Mouse (Mus musculus): ENCODE measurements around the gene Ppp1r12a.

DNA sequence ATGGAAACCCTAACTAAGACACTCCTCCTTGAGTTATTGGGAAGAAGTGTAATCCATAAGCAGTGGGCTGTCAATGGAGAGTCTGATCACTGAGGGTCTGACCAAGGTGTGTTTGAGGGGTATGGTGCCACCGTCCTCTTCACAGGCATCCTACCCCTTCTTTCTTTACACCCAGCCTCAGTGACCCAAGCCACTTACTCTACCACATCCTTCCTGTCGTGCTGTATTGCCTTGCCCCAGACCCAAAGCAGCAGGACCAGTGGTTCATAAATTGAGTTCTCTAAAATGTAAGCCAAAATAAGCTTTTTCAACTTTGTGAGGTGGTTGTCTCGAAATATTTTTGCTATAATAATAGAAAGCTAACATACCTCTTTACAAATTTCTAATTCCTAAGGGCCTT, 22.2 kb upstream of the Ppp1r12a start:
- no peak for TF ChIP-seq MAFK (IDR thresholded peaks at IDR 0.05; ENCODE audit: insufficient read depth, low read depth, low read length)
- TF ChIP-seq HCFC1 (IDR thresholded peaks at IDR 0.05; ENCODE audit: borderline replicate concordance, insufficient read depth, low read length), result no peak
- no peak for TF ChIP-seq CHD2 (IDR thresholded peaks at IDR 0.05; ENCODE audit: low read depth, low read length)
